Mouse (Mus musculus): ENCODE results near the gene Gpr132.
A peak's percentile ranks its signal among the peaks of the same experiment; 100 is the strongest.

Gpr132 gene

GRCm38 (mm10) chr12:112868178-112869087, at the start of gene Gpr132:
TSS of gene Gpr132 (minus strand) at chr12:112868228.
- no peak for DNase-seq

GRCm38 (mm10) chr12:112917486-112917885, 49.5 kb upstream of the Gpr132 start:
- DNase-seq: no peak

GRCm38 (mm10) chr12:112916698-112917400, 48.8 kb upstream of the Gpr132 start:
- DNase-seq: no peak

GRCm38 (mm10) chr12:112915587-112915986, 47.6 kb upstream of the Gpr132 start:
- DNase-seq: no peak

GRCm38 (mm10) chr12:112914527-112914926, 46.5 kb upstream of the Gpr132 start:
- DNase-seq: no peak

- no peak for DNase-seq
Measured at GRCm38 (mm10) chr12:112912951-112913745, 45.1 kb upstream of the Gpr132 start.

GRCm38 (mm10) chr12:112911701-112912100, 43.7 kb upstream of the Gpr132 start:
- DNase-seq: no peak

GRCm38 (mm10) chr12:112908991-112909390, 41.0 kb upstream of the Gpr132 start:
- no peak for DNase-seq

- DNase-seq: no peak
Measured at GRCm38 (mm10) chr12:112905001-112905400, 37.0 kb upstream of the Gpr132 start.

GRCm38 (mm10) chr12:112903941-112904340, 35.9 kb upstream of the Gpr132 start:
- DNase-seq: no peak

GRCm38 (mm10) chr12:112900641-112901040, 32.6 kb upstream of the Gpr132 start:
- no peak for DNase-seq

GRCm38 (mm10) chr12:112898960-112899359, 30.9 kb upstream of the Gpr132 start:
- DNase-seq: no peak

GRCm38 (mm10) chr12:112898351-112898750, 30.3 kb upstream of the Gpr132 start:
- no peak for DNase-seq

- peak; percentile 61 for DNase-seq
Measured at GRCm38 (mm10) chr12:112897522-112898212, 29.6 kb upstream of the Gpr132 start.

- DNase-seq: peak; percentile 48
Measured at GRCm38 (mm10) chr12:112894969-112895368, 26.9 kb upstream of the Gpr132 start.

- no peak for DNase-seq
Measured at GRCm38 (mm10) chr12:112894303-112894884, 26.4 kb upstream of the Gpr132 start.

GRCm38 (mm10) chr12:112885465-112885864, 17.4 kb upstream of the Gpr132 start:
- DNase-seq: no peak

- no peak for DNase-seq
Measured at GRCm38 (mm10) chr12:112881301-112881815, 13.3 kb upstream of the Gpr132 start.

- DNase-seq: no peak
Measured at GRCm38 (mm10) chr12:112880661-112881060, 12.6 kb upstream of the Gpr132 start.

GRCm38 (mm10) chr12:112879731-112880130, 11.7 kb upstream of the Gpr132 start:
- DNase-seq: no peak

- DNase-seq: no peak
Measured at GRCm38 (mm10) chr12:112877607-112878020, 9.6 kb upstream of the Gpr132 start.

GRCm38 (mm10) chr12:112877073-112877576, 9.1 kb upstream of the Gpr132 start:
- DNase-seq: no peak

Data from lung, postnatal 14 days (tissue).